Mouse (Mus musculus): ENCODE data around the gene Fibcd1. TPM values are rescaled to one million over a fixed set of nuclear protein-coding genes. Genes with fewer than 3 reads are reported as not detected.
A peak's percentile ranks its signal among the peaks of the same experiment; 100 is the strongest.

Fibcd1 gene
- polyA plus RNA-seq, 1 experiment from 2014 or later: 4.4 TPM

DNA sequence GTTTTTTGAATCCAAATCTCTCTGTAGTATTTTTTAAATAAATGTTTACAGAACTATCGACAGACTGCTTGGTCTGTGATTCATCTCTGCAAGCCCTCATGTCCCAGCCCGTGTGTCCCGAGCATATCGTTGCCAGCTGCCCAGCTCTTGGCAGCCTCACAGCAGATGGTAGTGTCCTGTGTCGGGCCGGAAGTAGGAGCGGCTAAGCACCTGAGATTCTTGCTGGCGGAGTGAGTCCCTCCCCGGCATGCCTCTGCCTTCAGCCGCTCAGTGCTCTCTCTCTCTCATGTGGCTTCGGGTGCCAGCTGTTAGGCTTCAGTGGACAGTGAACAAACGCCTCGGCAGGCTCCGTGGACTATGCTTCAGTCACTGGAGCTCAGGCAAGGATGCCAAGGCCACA lies 42.3 kb downstream of the Fibcd1 start:
- Histone ChIP-seq H3K27me3 (no peaks in the 10 kb centered on the region), H3K36me3 (peaks cover 61% of the 10 kb centered on the region), H3K27ac (no peak overlapping the region), H3K4me2 (replicated peaks) (no peak overlapping the region), H3K9me3 (replicated peaks) (no peaks in the 10 kb centered on the region), H3K4me1 (peaks cover 32% of the 10 kb centered on the region), H3K4me3 (no peak overlapping the region), H3K9ac (no peak overlapping the region)
- 87% methylated on average over 14 of the region's 14 CpGs for WGBS
- ATAC-seq (ENCODE audit: low FRiP score): no peak

DNA sequence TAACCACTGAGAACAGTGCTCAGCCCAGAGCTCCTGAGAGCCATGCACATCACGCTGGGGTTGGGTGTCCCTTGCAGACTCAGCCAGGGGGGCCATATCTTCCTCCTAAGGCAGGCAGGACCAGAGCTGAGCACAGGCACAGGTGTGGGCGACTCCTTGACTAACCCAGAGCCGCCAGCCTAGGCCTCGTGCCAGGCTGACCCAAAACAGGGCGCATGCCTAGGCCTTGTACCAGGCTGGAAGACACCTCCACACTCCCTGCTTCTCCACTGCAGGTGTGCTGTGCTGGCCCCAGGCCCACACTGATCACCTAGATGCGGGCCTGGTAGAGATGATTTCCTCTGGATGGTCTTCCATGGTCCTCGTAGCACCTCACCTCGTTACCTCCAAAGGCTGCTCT lies 43.0 kb downstream of the Fibcd1 start:
- no peak for ATAC-seq (ENCODE audit: low FRiP score)
- H3K27ac ChIP-seq: no peak overlapping the region
- H3K9me3 ChIP-seq (replicated peaks): no peaks in the 10 kb centered on the region
- no peak overlapping the region for H3K9ac ChIP-seq
- no peak overlapping the region for H3K4me2 ChIP-seq (replicated peaks)
- WGBS: 95% methylated on average over 8 of the region's 8 CpGs
- no peak overlapping the region for H3K4me3 ChIP-seq
- H3K4me1 ChIP-seq: peaks cover 28% of the 10 kb centered on the region
- H3K27me3 ChIP-seq: no peaks in the 10 kb centered on the region
- H3K36me3 ChIP-seq: peaks cover 68% of the 10 kb centered on the region

DNA sequence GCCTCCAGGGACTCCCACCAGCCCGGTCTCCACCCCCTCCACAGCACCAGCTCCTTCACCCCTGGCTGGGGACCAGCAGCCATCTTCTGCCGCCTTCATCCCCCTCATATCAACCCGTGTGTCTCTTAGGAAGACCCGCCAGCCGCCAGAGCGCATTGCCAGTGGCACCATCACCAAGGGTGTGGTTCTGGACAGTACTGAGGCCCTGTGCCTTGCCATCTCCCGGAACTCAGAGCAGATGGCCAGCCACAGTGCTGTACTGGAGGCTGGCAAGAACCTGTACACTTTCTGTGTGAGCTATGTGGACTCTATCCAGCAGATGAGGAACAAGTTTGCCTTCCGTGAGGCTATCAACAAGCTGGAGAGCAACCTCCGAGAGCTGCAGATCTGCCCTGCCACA lies 44.4 kb downstream of the Fibcd1 start:
- no peak overlapping the region for H3K9ac ChIP-seq
- H3K36me3 ChIP-seq: peaks cover 82% of the 10 kb centered on the region
- peaks cover 14% of the 10 kb centered on the region for H3K4me1 ChIP-seq
- H3K27me3 ChIP-seq: no peaks in the 10 kb centered on the region
- no peak for ATAC-seq (ENCODE audit: low FRiP score)
- no peak overlapping the region for H3K4me2 ChIP-seq (replicated peaks)
- 92% methylated on average over 9 of the region's 9 CpGs for WGBS
- no peak overlapping the region for H3K4me3 ChIP-seq
- H3K27ac ChIP-seq: no peak overlapping the region
- no peaks in the 10 kb centered on the region for H3K9me3 ChIP-seq (replicated peaks)

GRCm38 (mm10) chr2:31796943-31797342 lies 48.9 kb downstream of the Fibcd1 start:
- no peak overlapping the region for H3K4me3 ChIP-seq
- H3K9ac ChIP-seq: no peak overlapping the region
- H3K9me3 ChIP-seq (replicated peaks): no peaks in the 10 kb centered on the region
- no peak for ATAC-seq (ENCODE audit: low FRiP score)
- no peak overlapping the region for H3K4me2 ChIP-seq (replicated peaks)
- peaks cover 98% of the 10 kb centered on the region for H3K36me3 ChIP-seq
- H3K4me1 ChIP-seq: no peaks in the 10 kb centered on the region; the same call in 1 of the 2 replicates
- WGBS: 84% methylated on average over 3 of the region's 3 CpGs
- H3K27me3 ChIP-seq: no peaks in the 10 kb centered on the region
- H3K27ac ChIP-seq: no peak overlapping the region

GRCm38 (mm10) chr2:31792611-31793010 lies 53.2 kb downstream of the Fibcd1 start:
- Histone ChIP-seq H3K36me3 (peaks cover 90% of the 10 kb centered on the region), H3K9ac (no peak overlapping the region), H3K4me1 (no peaks in the 10 kb centered on the region), H3K27ac (no peak overlapping the region), H3K27me3 (no peaks in the 10 kb centered on the region), H3K4me2 (replicated peaks) (no peak overlapping the region), H3K9me3 (replicated peaks) (no peaks in the 10 kb centered on the region), H3K4me3 (no peak overlapping the region)
- WGBS: 77% methylated on average over 6 of the region's 6 CpGs
- no peak for ATAC-seq (ENCODE audit: low FRiP score)

GRCm38 (mm10) chr2:31791260-31791659 lies 54.5 kb downstream of the Fibcd1 start:
- no peak for ATAC-seq (ENCODE audit: low FRiP score)
- peaks cover 86% of the 10 kb centered on the region for H3K36me3 ChIP-seq
- 87% methylated on average over 8 of the region's 8 CpGs for WGBS
- H3K4me3 ChIP-seq: no peak overlapping the region
- H3K4me2 ChIP-seq (replicated peaks): no peak overlapping the region
- no peaks in the 10 kb centered on the region for H3K27me3 ChIP-seq
- no peak overlapping the region for H3K27ac ChIP-seq
- H3K9ac ChIP-seq: no peak overlapping the region
- no peaks in the 10 kb centered on the region for H3K4me1 ChIP-seq
- no peaks in the 10 kb centered on the region for H3K9me3 ChIP-seq (replicated peaks)

- Histone ChIP-seq H3K9me3 (replicated peaks) (no peaks in the 10 kb centered on the region), H3K27me3 (no peaks in the 10 kb centered on the region), H3K4me2 (replicated peaks) (no peak overlapping the region), H3K4me1 (no peaks in the 10 kb centered on the region), H3K27ac (no peak overlapping the region), H3K9ac (no peak overlapping the region), H3K36me3 (peaks cover 86% of the 10 kb centered on the region), H3K4me3 (no peak overlapping the region)
- ATAC-seq (ENCODE audit: low FRiP score): no peak
- WGBS: 86% methylated on average over 13 of the region's 13 CpGs
Observed at GRCm38 (mm10) chr2:31790728-31791251, 55.0 kb downstream of the Fibcd1 start.

DNA sequence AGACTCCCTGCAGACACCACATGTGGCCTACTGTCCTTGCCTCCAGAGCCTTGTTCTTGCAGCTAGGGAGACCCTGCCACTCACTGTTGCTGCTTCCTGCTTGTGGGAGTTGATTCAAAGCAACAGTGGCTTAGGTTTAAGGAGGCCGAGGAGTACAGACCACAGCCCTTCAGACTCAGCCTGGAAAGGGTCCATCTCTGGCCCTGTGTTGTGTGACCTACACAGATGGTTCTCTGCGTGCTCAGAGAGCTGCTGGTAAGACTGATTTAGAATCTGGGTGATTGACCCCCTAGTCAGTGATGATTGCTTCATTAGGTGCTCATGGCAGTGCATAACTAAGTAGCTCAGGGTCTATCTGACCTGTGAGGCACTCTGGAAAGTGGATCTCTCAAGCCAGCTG lies 56.6 kb downstream of the Fibcd1 start:
- peaks cover 85% of the 10 kb centered on the region for H3K36me3 ChIP-seq
- WGBS: 94% methylated on average over 2 of the region's 2 CpGs
- no peaks in the 10 kb centered on the region for H3K27me3 ChIP-seq
- H3K9ac ChIP-seq: no peak overlapping the region
- no peaks in the 10 kb centered on the region for H3K4me1 ChIP-seq
- H3K4me3 ChIP-seq: no peak overlapping the region
- no peak overlapping the region for H3K4me2 ChIP-seq (replicated peaks)
- ATAC-seq (ENCODE audit: low FRiP score): no peak
- no peaks in the 10 kb centered on the region for H3K9me3 ChIP-seq (replicated peaks)
- H3K27ac ChIP-seq: no peak overlapping the region

DNA sequence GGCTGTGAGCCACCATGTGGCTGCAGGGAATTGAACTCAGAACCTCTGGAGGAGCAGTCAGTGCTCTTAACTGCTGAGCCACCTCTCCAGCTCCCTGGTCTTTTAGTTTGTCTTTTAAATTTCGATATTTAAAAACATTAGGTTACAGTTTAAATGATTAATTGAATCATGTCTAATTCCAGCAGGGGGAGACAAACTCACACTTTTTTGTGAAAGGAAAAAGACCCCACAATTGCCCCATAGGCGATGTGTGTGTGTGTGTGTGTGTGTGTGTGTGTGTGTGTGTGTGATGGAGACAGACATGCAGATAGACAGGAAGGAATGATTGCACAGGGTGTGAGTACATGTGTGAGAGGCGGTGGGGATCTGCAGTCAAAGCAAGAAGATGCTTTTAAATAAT lies 57.6 kb downstream of the Fibcd1 start:
- H3K36me3 ChIP-seq: peaks cover 85% of the 10 kb centered on the region
- ATAC-seq (ENCODE audit: low FRiP score): no peak
- no peak overlapping the region for H3K4me2 ChIP-seq (replicated peaks)
- H3K4me3 ChIP-seq: no peak overlapping the region
- H3K27me3 ChIP-seq: no peaks in the 10 kb centered on the region
- H3K9me3 ChIP-seq (replicated peaks): no peaks in the 10 kb centered on the region
- no peak overlapping the region for H3K27ac ChIP-seq
- no peak overlapping the region for H3K9ac ChIP-seq
- H3K4me1 ChIP-seq: no peaks in the 10 kb centered on the region
- 77% methylated on average over 3 of the region's 3 CpGs for WGBS

DNA sequence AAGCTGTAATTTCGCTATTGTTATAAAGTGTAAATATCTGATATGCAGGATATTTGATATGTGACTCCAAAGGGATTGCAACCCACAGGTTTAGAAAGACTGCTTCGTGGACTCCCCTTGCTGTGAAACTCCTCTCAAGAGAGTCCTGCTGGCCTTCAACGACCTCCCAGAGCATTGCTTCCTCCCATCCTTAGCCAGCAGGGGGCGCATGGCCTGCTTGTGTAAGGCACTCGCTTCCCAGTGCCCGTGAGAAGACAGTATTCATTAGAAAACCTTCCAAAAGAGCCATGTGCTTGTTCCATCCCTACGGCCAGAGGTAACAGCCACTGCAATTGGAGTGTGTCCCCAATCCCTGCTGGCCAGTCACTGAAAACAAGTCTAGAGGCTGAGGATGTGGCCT lies 58.8 kb downstream of the Fibcd1 start:
- peaks cover 77% of the 10 kb centered on the region for H3K36me3 ChIP-seq

DNA sequence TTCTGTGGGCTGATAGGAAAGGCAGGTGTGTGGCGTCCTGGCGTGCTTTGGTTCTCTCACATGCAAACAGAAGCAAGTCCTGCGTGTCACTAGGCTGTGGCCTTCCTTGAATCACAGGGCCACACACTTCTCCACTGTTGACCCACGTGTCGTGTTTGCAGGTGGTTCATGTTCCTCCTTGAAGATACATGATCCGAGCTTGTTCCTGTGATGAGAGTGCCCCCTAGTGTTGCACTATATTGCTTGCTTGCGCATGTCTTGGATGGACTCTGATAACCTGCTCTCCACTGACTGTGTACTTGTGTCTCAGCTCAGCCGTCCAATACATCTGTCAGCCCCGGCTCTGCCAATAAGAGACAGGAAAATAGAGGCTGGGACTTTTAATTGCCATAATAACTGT lies 60.7 kb downstream of the Fibcd1 start:
- H3K9me3 ChIP-seq (replicated peaks): no peaks in the 10 kb centered on the region
- H3K4me1 ChIP-seq: 0 out of 2 replicates have a peak, but pooled peaks cover 4% of the 10 kb centered on the region
- 0 out of 2 replicates have a peak, but pooled peaks have one; percentile 4 for ATAC-seq (ENCODE audit: low FRiP score)
- no peaks in the 10 kb centered on the region for H3K27me3 ChIP-seq
- no peak overlapping the region for H3K9ac ChIP-seq
- H3K4me3 ChIP-seq: no peak overlapping the region
- no peak overlapping the region for H3K4me2 ChIP-seq (replicated peaks)
- H3K36me3 ChIP-seq: peaks cover 77% of the 10 kb centered on the region
- no peak overlapping the region for H3K27ac ChIP-seq
- 50% methylated on average over 9 of the region's 9 CpGs for WGBS

More for the DNA sequence above, 58.8 kb downstream of the Fibcd1 start:
- Histone ChIP-seq H3K9me3 (replicated peaks) (no peaks in the 10 kb centered on the region), H3K4me3 (no peak overlapping the region), H3K9ac (no peak overlapping the region), H3K27ac (no peak overlapping the region), H3K4me1 (no peaks in the 10 kb centered on the region), H3K4me2 (replicated peaks) (no peak overlapping the region), H3K27me3 (no peaks in the 10 kb centered on the region)
- WGBS: 19% methylated on average over 7 of the region's 7 CpGs
- ATAC-seq (ENCODE audit: low FRiP score): no peak

- H3K4me3 ChIP-seq: no peak overlapping the region
- H3K27ac ChIP-seq: no peak overlapping the region
- H3K9ac ChIP-seq: no peak overlapping the region
- no peak overlapping the region for H3K4me2 ChIP-seq (replicated peaks)
- peaks cover 81% of the 10 kb centered on the region for H3K36me3 ChIP-seq
- H3K9me3 ChIP-seq (replicated peaks): no peaks in the 10 kb centered on the region
- 82% methylated on average over 8 of the region's 8 CpGs for WGBS
- H3K27me3 ChIP-seq: no peaks in the 10 kb centered on the region
- ATAC-seq (ENCODE audit: low FRiP score): no peak
- 0 out of 2 replicates have a peak, but pooled peaks cover 4% of the 10 kb centered on the region for H3K4me1 ChIP-seq
Observed at GRCm38 (mm10) chr2:31782958-31783602, 62.7 kb downstream of the Fibcd1 start.

DNA sequence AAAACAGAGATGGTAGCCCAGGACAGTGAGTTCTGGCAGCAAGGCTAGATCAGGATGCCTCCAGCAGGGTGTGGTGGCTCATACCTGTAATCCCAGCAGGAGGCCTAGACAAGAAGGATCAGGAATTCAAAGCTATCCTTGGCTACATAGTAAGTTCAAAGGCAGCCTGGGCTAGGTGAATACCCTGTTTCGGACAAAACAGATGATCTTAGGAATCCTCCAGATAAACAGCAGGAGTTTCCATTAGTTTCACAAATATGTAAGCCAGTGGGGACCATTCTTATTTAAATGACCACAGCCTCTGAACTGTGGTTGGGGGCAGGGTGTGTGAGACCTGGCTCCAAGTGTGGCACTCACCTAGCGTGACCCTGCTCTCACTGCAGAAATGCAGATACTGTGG lies 66.5 kb downstream of the Fibcd1 start:
- no peak overlapping the region for H3K27ac ChIP-seq
- H3K4me3 ChIP-seq: no peak overlapping the region
- H3K4me2 ChIP-seq (replicated peaks): no peak overlapping the region
- H3K27me3 ChIP-seq: no peaks in the 10 kb centered on the region
- WGBS: 91% methylated on average over 2 of the region's 2 CpGs
- no peak for ATAC-seq (ENCODE audit: low FRiP score)
- H3K9ac ChIP-seq: no peak overlapping the region
- H3K4me1 ChIP-seq: 0 out of 2 replicates have a peak, but pooled peaks cover 4% of the 10 kb centered on the region
- H3K9me3 ChIP-seq (replicated peaks): no peaks in the 10 kb centered on the region
- peaks cover 64% of the 10 kb centered on the region for H3K36me3 ChIP-seq
